Mouse (Mus musculus) embryonic facial prominence, embryonic 15.5 days (tissue): ENCODE data around the gene Aqp3. TPM values are rescaled to one million over a fixed set of nuclear protein-coding genes. Genes with fewer than 3 reads are reported as not detected.

Experiments
- ATAC-seq: fragments of 200-750 bp; cut with Nextera tagmentation; 2 replicates; pipeline ENCODE4 v1.8.0; 2017; ENCODE audit warnings: low read depth, moderate TSS enrichment; ENCODE audit not compliant: insufficient number of reproducible peaks, low FRiP score, low TSS enrichment
- H3K27ac ChIP-seq: fragments of 300-500 bp; sonication (generic); replicated peaks from 2 replicates; pipeline ENCODE4 v1.5.1; 2015; ENCODE audit warnings: mild to moderate bottlenecking, inconsistent platforms
- H3K27me3 ChIP-seq: fragments of 300-500 bp; sonication (generic); 2 replicates; pipeline ENCODE4 v1.6.1; 2015; ENCODE audit warnings: inconsistent platforms
- H3K36me3 ChIP-seq: fragments of 300-500 bp; sonication (generic); 2 replicates; pipeline ENCODE4 v1.6.1; 2015; ENCODE audit warnings: mild to moderate bottlenecking, inconsistent platforms
- H3K4me1 ChIP-seq: fragments of 300-500 bp; sonication (generic); 2 replicates; pipeline ENCODE4 v1.6.1; 2015; ENCODE audit warnings: inconsistent platforms
- H3K4me2 ChIP-seq: fragments of 300-500 bp; sonication (generic); replicated peaks from 2 replicates; pipeline ENCODE4 v1.6.1; 2015; ENCODE audit warnings: mild to moderate bottlenecking, inconsistent platforms
- H3K4me3 ChIP-seq: fragments of 300-500 bp; sonication (generic); replicated peaks from 2 replicates; pipeline ENCODE4 v1.5.1; 2015; ENCODE audit warnings: mild to moderate bottlenecking, inconsistent platforms
- H3K9ac ChIP-seq: fragments of 300-500 bp; sonication (generic); 2 replicates; pipeline ENCODE4 v1.6.1; 2015; ENCODE audit warnings: inconsistent platforms
- H3K9me3 ChIP-seq: fragments of 300-500 bp; sonication (generic); replicated peaks from 2 replicates; pipeline ENCODE4 v1.6.1; 2016; ENCODE audit warnings: inconsistent platforms
- whole genome bisulfite sequencing: fragments of 180-500 bp; shearing (Covaris S2); methylation state at CpG from one replicate; pipeline ENCODE4 v1.1.7; 2015; 5-methylcytosine and 5-hydroxymethylcytosine counted together
- polyA plus RNA-seq: library from polyadenylated mRNA; unstranded; fragments of >200 nt; fragmentation: Nextera tagmentation; extraction: Ambion mirVana; gene quantifications from 2 replicates; pipeline ENCODE4 v1.2.1, GENCODE M21; 2015

The Aqp3 gene
- polyA plus RNA-seq, 1 experiment from 2014 or later, result 94.8 TPM

- no peaks in the 10 kb centered on the region for H3K36me3 ChIP-seq
- H3K4me2 ChIP-seq, result no peak overlapping the region
- H3K27me3 ChIP-seq, result no peaks in the 10 kb centered on the region
- peak; percentile 60; the same call in 1 of the 2 replicates for ATAC-seq
- no peak overlapping the region for H3K9ac ChIP-seq
- no peaks in the 10 kb centered on the region for H3K9me3 ChIP-seq
- H3K4me1 ChIP-seq, result peaks cover 2% of the 10 kb centered on the region
- H3K4me3 ChIP-seq, result no peak overlapping the region
- H3K27ac ChIP-seq, result no peak overlapping the region
- whole genome bisulfite sequencing, result 3% methylated on average over 2 of the region's 2 CpGs
Measured at GRCm38 (mm10) chr4:41129406-41129805, 31.4 kb upstream of the Aqp3 start.

- H3K9ac ChIP-seq, result peak within 1 kb of the TSS; percentile 43; the same call in 1 of the 2 replicates
- H3K4me3 ChIP-seq, result peak within 1 kb of the TSS; percentile 70
- peak within 1 kb of the TSS; percentile 68 for H3K4me2 ChIP-seq
- peaks cover 34% of the 10 kb centered on the region for H3K36me3 ChIP-seq
- no peak within 1 kb of the TSS for H3K27ac ChIP-seq
- H3K4me1 ChIP-seq, result peaks cover 8% of the 10 kb centered on the region
- no peaks in the 10 kb centered on the region for H3K9me3 ChIP-seq
- H3K27me3 ChIP-seq, result no peaks in the 10 kb centered on the region
- 1% methylated on average over 29 of the region's 29 CpGs for WGBS
- ATAC-seq, result peak; percentile 100
Measured at GRCm38 (mm10) chr4:41124180-41124951, 26.4 kb upstream of the Aqp3 start, which contains the start of gene Nol6. Gene Nol6 (minus strand): TSS chr4:41124455.

- ATAC-seq, result no peak
- 70% methylated on average over 11 of the region's 11 CpGs for WGBS
- peaks cover 88% of the 10 kb centered on the region for H3K36me3 ChIP-seq
Measured at GRCm38 (mm10) chr4:41118706-41119292, 20.8 kb upstream of the Aqp3 start.

GRCm38 (mm10) chr4:41116817-41117216, 18.8 kb upstream of the Aqp3 start:
- WGBS, result 55% methylated on average over 3 of the region's 3 CpGs

More at GRCm38 (mm10) chr4:41118706-41119292, 20.8 kb upstream of the Aqp3 start:
- no peak overlapping the region for H3K4me2 ChIP-seq
- no peak overlapping the region for H3K4me3 ChIP-seq
- H3K9me3 ChIP-seq, result no peaks in the 10 kb centered on the region
- H3K9ac ChIP-seq, result no peak overlapping the region
- H3K27me3 ChIP-seq, result no peaks in the 10 kb centered on the region
- H3K4me1 ChIP-seq, result peaks cover 8% of the 10 kb centered on the region
- H3K27ac ChIP-seq, result no peak overlapping the region

GRCm38 (mm10) chr4:41115793-41116192, 17.8 kb upstream of the Aqp3 start:
- 91% methylated on average over 15 of the region's 15 CpGs for WGBS
- no peak for ATAC-seq
- no peak overlapping the region for H3K4me3 ChIP-seq
- no peaks in the 10 kb centered on the region for H3K4me1 ChIP-seq
- no peak overlapping the region for H3K9ac ChIP-seq
- no peaks in the 10 kb centered on the region for H3K9me3 ChIP-seq
- no peaks in the 10 kb centered on the region for H3K27me3 ChIP-seq
- peaks cover 70% of the 10 kb centered on the region for H3K36me3 ChIP-seq
- H3K4me2 ChIP-seq, result no peak overlapping the region
- no peak overlapping the region for H3K27ac ChIP-seq

More at GRCm38 (mm10) chr4:41116817-41117216, 18.8 kb upstream of the Aqp3 start:
- no peak for ATAC-seq
- H3K9me3 ChIP-seq, result no peaks in the 10 kb centered on the region
- no peaks in the 10 kb centered on the region for H3K4me1 ChIP-seq
- H3K27ac ChIP-seq, result no peak overlapping the region
- no peak overlapping the region for H3K9ac ChIP-seq
- H3K27me3 ChIP-seq, result no peaks in the 10 kb centered on the region
- H3K36me3 ChIP-seq, result peaks cover 81% of the 10 kb centered on the region
- no peak overlapping the region for H3K4me2 ChIP-seq
- no peak overlapping the region for H3K4me3 ChIP-seq

DNA sequence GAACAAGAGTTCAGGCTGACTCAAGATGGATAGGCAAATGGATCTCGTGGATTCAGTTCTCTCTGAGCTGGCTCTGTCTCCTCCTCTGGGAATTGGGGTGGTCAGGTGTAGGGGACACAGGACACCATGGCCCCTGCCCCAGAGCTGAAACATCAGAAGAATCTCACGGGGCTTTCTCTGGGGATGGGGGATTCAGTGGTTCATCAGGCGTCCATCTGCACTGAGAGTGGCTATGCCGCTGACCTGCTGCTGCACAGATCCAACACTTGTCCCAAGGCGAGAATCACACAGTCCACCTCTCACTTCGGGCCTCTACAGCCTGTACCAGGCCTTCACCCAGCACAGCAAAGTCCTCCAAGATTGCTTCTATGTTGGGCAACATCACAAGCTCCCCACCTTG, 17.1 kb upstream of the Aqp3 start:
- no peak overlapping the region for H3K9ac ChIP-seq
- H3K4me3 ChIP-seq, result no peak overlapping the region
- no peak for ATAC-seq
- no peaks in the 10 kb centered on the region for H3K9me3 ChIP-seq
- no peak overlapping the region for H3K27ac ChIP-seq
- H3K27me3 ChIP-seq, result no peaks in the 10 kb centered on the region
- H3K4me1 ChIP-seq, result no peaks in the 10 kb centered on the region
- WGBS, result 54% methylated on average over 6 of the region's 6 CpGs
- H3K36me3 ChIP-seq, result peaks cover 63% of the 10 kb centered on the region
- H3K4me2 ChIP-seq, result no peak overlapping the region

DNA sequence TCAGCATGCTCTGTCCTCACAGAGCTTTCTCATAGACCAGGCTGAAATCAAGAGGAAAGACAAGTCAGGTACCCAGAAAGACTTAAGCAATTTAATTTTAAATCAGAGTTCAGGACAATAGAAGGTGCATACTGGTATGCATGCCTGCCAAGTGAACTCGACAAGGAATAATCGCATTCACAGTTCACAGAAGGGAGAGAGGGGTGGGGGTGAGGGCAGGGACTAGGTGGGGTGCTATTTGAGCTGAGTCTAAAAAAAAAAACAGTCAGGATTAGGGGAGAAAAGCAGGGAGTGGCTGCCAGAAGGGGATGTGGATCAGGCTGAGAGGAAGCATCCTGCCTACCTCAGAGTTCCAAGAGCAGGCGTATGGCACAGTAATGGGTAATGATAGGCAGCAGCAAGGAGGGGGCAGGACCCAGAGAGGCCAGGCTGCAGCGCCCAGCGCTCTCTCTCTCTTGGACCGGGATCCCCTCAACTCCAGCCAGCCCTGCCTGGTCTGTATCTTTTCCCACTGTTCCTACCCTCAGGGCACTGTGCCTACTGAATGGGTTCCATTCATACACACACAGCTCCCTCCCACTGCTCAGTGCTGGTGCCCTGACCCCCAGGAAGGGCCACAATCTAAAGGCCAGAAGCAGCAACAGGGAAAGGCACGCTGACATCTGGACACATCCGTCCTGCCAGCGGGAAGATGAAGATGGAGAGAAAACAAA, 16.5 kb upstream of the Aqp3 start:
- 38% methylated on average over 9 of the region's 9 CpGs for WGBS
- Histone ChIP-seq H3K4me2 (no peak overlapping the region), H3K27me3 (no peaks in the 10 kb centered on the region), H3K9me3 (no peaks in the 10 kb centered on the region), H3K4me3 (no peak overlapping the region), H3K9ac (no peak overlapping the region), H3K4me1 (no peaks in the 10 kb centered on the region), H3K27ac (peak overlapping the region; percentile 28; the same call in 1 of the 2 replicates), H3K36me3 (peaks cover 58% of the 10 kb centered on the region)
- no peak for ATAC-seq

DNA sequence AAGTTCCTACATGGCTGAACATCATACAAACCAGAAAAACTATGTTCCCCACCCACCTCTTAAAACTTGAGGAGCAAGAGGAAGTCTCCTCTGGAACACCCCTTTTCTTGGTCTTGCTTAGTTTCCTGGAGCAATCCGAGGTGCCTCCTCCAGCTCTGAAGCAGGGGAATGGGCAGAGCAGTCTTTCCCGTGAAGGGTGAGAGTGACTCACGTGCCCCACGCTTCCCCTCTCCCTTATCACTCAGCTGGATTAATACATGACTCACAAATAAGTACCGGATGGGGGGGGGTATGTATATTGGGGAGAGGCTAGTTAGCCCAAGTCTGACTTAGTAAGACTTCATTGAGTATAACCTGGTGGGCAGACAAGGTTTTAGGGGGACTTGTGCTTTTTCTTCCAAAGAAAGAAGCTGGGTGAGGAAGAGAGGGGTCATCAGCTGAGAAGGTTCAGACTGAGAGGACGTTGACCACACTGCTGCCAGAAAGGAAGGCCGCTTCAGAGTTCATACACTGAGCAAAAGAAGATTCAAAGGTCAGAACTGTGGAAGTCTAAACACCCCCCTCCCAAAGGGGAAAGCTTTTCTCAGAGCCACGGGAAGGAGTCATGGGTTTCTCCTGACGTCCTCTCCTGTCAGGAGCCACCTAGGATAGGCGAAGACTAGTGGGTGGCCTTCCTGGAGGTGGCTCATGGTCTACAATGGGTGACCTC, 10.9 kb upstream of the Aqp3 start:
- WGBS, result 70% methylated on average over 10 of the region's 10 CpGs
- Histone ChIP-seq H3K4me2 (no peak overlapping the region), H3K4me3 (no peak overlapping the region), H3K9me3 (no peaks in the 10 kb centered on the region), H3K36me3 (peaks cover 3% of the 10 kb centered on the region; the same call in 1 of the 2 replicates), H3K27ac (no peak overlapping the region), H3K27me3 (no peaks in the 10 kb centered on the region), H3K9ac (no peak overlapping the region), H3K4me1 (peaks cover 4% of the 10 kb centered on the region; the same call in 1 of the 2 replicates)
- ATAC-seq, result no peak

GRCm38 (mm10) chr4:41107440-41107839, 9.5 kb upstream of the Aqp3 start:
- Histone ChIP-seq H3K9me3 (no peaks in the 10 kb centered on the region), H3K27me3 (no peaks in the 10 kb centered on the region), H3K9ac (no peak overlapping the region), H3K27ac (no peak overlapping the region), H3K4me3 (no peak overlapping the region), H3K36me3 (no peaks in the 10 kb centered on the region), H3K4me2 (no peak overlapping the region), H3K4me1 (peaks cover 4% of the 10 kb centered on the region; the same call in 1 of the 2 replicates)
- ATAC-seq, result no peak
- 65% methylated on average over 4 of the region's 4 CpGs for WGBS

- Histone ChIP-seq H3K4me2 (no peak overlapping the region), H3K4me3 (no peak overlapping the region), H3K27ac (no peak overlapping the region), H3K36me3 (no peaks in the 10 kb centered on the region), H3K4me1 (peaks cover 12% of the 10 kb centered on the region), H3K9me3 (no peaks in the 10 kb centered on the region), H3K9ac (no peak overlapping the region), H3K27me3 (0 out of 2 replicates have a peak, but pooled peaks cover 6% of the 10 kb centered on the region)
- no peak for ATAC-seq
Measured at GRCm38 (mm10) chr4:41102901-41103300, 4.9 kb upstream of the Aqp3 start.

GRCm38 (mm10) chr4:41100986-41101385, 3.0 kb upstream of the Aqp3 start:
- 39% methylated on average over 1 of the region's 1 CpGs for WGBS
- Histone ChIP-seq H3K27ac (no peak overlapping the region), H3K9me3 (no peaks in the 10 kb centered on the region), H3K9ac (no peak overlapping the region), H3K36me3 (no peaks in the 10 kb centered on the region), H3K4me2 (no peak overlapping the region), H3K4me3 (no peak overlapping the region), H3K27me3 (peaks cover 19% of the 10 kb centered on the region; the same call in 1 of the 2 replicates), H3K4me1 (peaks cover 17% of the 10 kb centered on the region)
- ATAC-seq, result no peak
